Mouse (Mus musculus): ENCODE measurements at regions not wholly inside any gene's neighbourhood (a gene's known extent, or its start where the extent isn't known, plus 50 kb on each side); places are given as distances from the start of the nearest gene placed in this dataset.

GRCm38 (mm10) chr13:10741391-10741790, 380.7 kb upstream of the Chrm3 start:
- no peak for DNase-seq (ENCODE audit: low spot score in 2 of 2)

GRCm38 (mm10) chr13:10725745-10726171, 365.1 kb upstream of the Chrm3 start:
- no peak for DNase-seq (ENCODE audit: low spot score in 2 of 2)

- no peak for DNase-seq (ENCODE audit: low spot score in 2 of 2)
These were observed 364.7 kb upstream of the Chrm3 start for GRCm38 (mm10) chr13:10725335-10725734.

- DNase-seq (ENCODE audit: low spot score in 2 of 2) = no peak
These were observed 360.0 kb upstream of the Chrm3 start for GRCm38 (mm10) chr13:10720639-10721038.

- no peak for DNase-seq (ENCODE audit: low spot score in 2 of 2)
These were observed 350.8 kb upstream of the Chrm3 start for GRCm38 (mm10) chr13:10711451-10711850.

GRCm38 (mm10) chr13:10710909-10711308, 350.3 kb upstream of the Chrm3 start:
- DNase-seq (ENCODE audit: low spot score in 2 of 2) = no peak

- DNase-seq (ENCODE audit: low spot score in 2 of 2) = no peak
These were observed 336.5 kb upstream of the Chrm3 start for GRCm38 (mm10) chr13:10697146-10697545.

GRCm38 (mm10) chr13:10696181-10696977, 335.7 kb upstream of the Chrm3 start:
- DNase-seq (ENCODE audit: low spot score in 2 of 2) = no peak

GRCm38 (mm10) chr13:10691307-10691706, 330.7 kb upstream of the Chrm3 start:
- DNase-seq (ENCODE audit: low spot score in 2 of 2) = no peak

- no peak for DNase-seq (ENCODE audit: low spot score in 2 of 2)
These were observed 326.7 kb upstream of the Chrm3 start for GRCm38 (mm10) chr13:10687379-10687778.

- no peak for DNase-seq (ENCODE audit: low spot score in 2 of 2)
These were observed 293.4 kb upstream of the Chrm3 start for GRCm38 (mm10) chr13:10654086-10654422.

- peak; percentile 20 to 21 for DNase-seq (ENCODE audit: low spot score in 2 of 2)
These were observed 292.9 kb upstream of the Chrm3 start for GRCm38 (mm10) chr13:10653376-10654085.

- DNase-seq (ENCODE audit: low spot score in 2 of 2) = peak; percentile 8 to 14
These were observed 276.2 kb upstream of the Chrm3 start for GRCm38 (mm10) chr13:10636859-10637258.

- DNase-seq (ENCODE audit: low spot score in 2 of 2) = no peak
These were observed 269.8 kb upstream of the Chrm3 start for GRCm38 (mm10) chr13:10630467-10630866.

GRCm38 (mm10) chr13:10619661-10620060, 259.0 kb upstream of the Chrm3 start:
- no peak for DNase-seq (ENCODE audit: low spot score in 2 of 2)

- DNase-seq (ENCODE audit: low spot score in 2 of 2) = no peak
These were observed 257.8 kb upstream of the Chrm3 start for GRCm38 (mm10) chr13:10618421-10618954.

GRCm38 (mm10) chr13:10574951-10575350, 214.3 kb upstream of the Chrm3 start:
- DNase-seq (ENCODE audit: low spot score in 2 of 2) = no peak

- no peak for DNase-seq (ENCODE audit: low spot score in 2 of 2)
These were observed 206.2 kb upstream of the Chrm3 start for GRCm38 (mm10) chr13:10566825-10567224.

- no peak for DNase-seq (ENCODE audit: low spot score in 2 of 2)
These were observed 196.9 kb upstream of the Chrm3 start for GRCm38 (mm10) chr13:10557559-10557958.

- DNase-seq (ENCODE audit: low spot score in 2 of 2) = no peak
These were observed 193.9 kb upstream of the Chrm3 start for GRCm38 (mm10) chr13:10554595-10554994.

GRCm38 (mm10) chr13:10542723-10543122, 182.1 kb upstream of the Chrm3 start:
- no peak for DNase-seq (ENCODE audit: low spot score in 2 of 2)

- no peak for DNase-seq (ENCODE audit: low spot score in 2 of 2)
These were observed 179.7 kb upstream of the Chrm3 start for GRCm38 (mm10) chr13:10540197-10540940.
